Comparison of ENCODE assay signal across 8 mouse cellular contexts in genomic region chr9:72133089-72133771, GRCm38 (mm10). TPM values are rescaled to one million over a fixed set of nuclear protein-coding genes. Genes with fewer than 3 reads are reported as not detected.
DNase-seq lines count a peak whose midpoint lies in the region; ATAC-seq and TF ChIP-seq lines count a peak whose summit lies in the region.

No protein-coding gene starts in this region.

- H3K27me3 ChIP-seq in MEL (ENCODE audit: control insufficient read depth in 1 of 2, insufficient read depth in 2 of 2, low read length in 2 of 2): no peaks in the 10 kb centered on the region
- H3K27me3 ChIP-seq in forebrain, postnatal 0 days (ENCODE audit: insufficient read depth, low read length): no peaks in the 10 kb centered on the region; the same call in 1 of the 2 replicates
- no peaks in the 10 kb centered on the region for H3K27me3 ChIP-seq in lung, postnatal 0 days (replicated peaks; ENCODE audit: insufficient read depth, low read length)

- WGBS in forebrain, postnatal 0 days: 3% methylated on average over 55 of the region's 56 CpGs
- WGBS in lung, postnatal 0 days: under 1% methylated on average over 52 of the region's 56 CpGs

- no peak for TF ChIP-seq EP300 in MEL (IDR thresholded peaks at IDR 0.05; ENCODE audit: low read depth in 1 of 2, low read length in 2 of 2)
- peak; percentile 45 for TF ChIP-seq EP300 in lung, postnatal 0 days (IDR thresholded peaks at IDR 0.05)

- no peaks in the 10 kb centered on the region for H3K9me3 ChIP-seq in MEL (replicated peaks; ENCODE audit: insufficient read depth, low read length)
- no peaks in the 10 kb centered on the region for H3K9me3 ChIP-seq in forebrain, postnatal 0 days (ENCODE audit: low read length)
- no peaks in the 10 kb centered on the region for H3K9me3 ChIP-seq in lung, postnatal 0 days (ENCODE audit: low read length)

- peak overlapping the region; percentile 89 for H3K9ac ChIP-seq in MEL (ENCODE audit: control insufficient read depth, low read depth, low read length, poor library complexity, severe bottlenecking)
- peak overlapping the region; percentile 80 for H3K9ac ChIP-seq in forebrain, postnatal 0 days
- peak overlapping the region; percentile 78 for H3K9ac ChIP-seq in lung, postnatal 0 days (replicated peaks; ENCODE audit: low read depth)

- peaks cover 4 to 7% of the 10 kb centered on the region in 2 experiments; a peak in 3 of 4 replicates for H3K4me1 ChIP-seq in MEL (ENCODE audit: control insufficient read depth in 1 of 2, insufficient read depth in 2 of 2, low read length in 2 of 2)
- 0 out of 2 replicates have a peak, but pooled peaks cover 5% of the 10 kb centered on the region for H3K4me1 ChIP-seq in forebrain, postnatal 0 days (ENCODE audit: insufficient read depth)
- H3K4me1 ChIP-seq in lung, postnatal 0 days (ENCODE audit: insufficient read depth, low read depth, low read length): no peaks in the 10 kb centered on the region

- peak overlapping the region; percentile 94 for H3K4me2 ChIP-seq in forebrain, postnatal 0 days (ENCODE audit: low read depth)
- peak overlapping the region; percentile 62 for H3K4me2 ChIP-seq in lung, postnatal 0 days (replicated peaks; ENCODE audit: low read depth, low read length)

- TF ChIP-seq RAD21 in MEL (IDR thresholded peaks at IDR 0.05; ENCODE audit: low read depth, low read length): no peak

- H3K27ac ChIP-seq in MEL (ENCODE audit: control insufficient read depth, low read depth, low read length): peak overlapping the region; percentile 79
- H3K27ac ChIP-seq in forebrain, postnatal 0 days (ENCODE audit: low read depth, low read length): peak overlapping the region; percentile 83
- H3K27ac ChIP-seq in lung, postnatal 0 days (ENCODE audit: low read length): peak overlapping the region; percentile 95

- DNase-seq in MEL (ENCODE audit: low read depth, low spot score): peak; percentile 90
- DNase-seq in cerebellum, adult 18-20 months: peak; percentile 72 to 90
- DNase-seq in forebrain, postnatal 0 days: peak; percentile 89
- peak; percentile 93 for DNase-seq in heart, postnatal 4 days
- DNase-seq in layer of hippocampus, postnatal 10 days (ENCODE audit: low spot score in 2 of 2): peak; percentile 88 to 91
- peak; percentile 96 for DNase-seq in lung, postnatal 0 days (ENCODE audit: low spot score)
- peak; percentile 86 for DNase-seq in ovary, postnatal 10 days (ENCODE audit: low spot score)
- DNase-seq in thymus, postnatal 10 days (ENCODE audit: low spot score in 2 of 2): peak; percentile 74 to 82

- H3K36me3 ChIP-seq in MEL (ENCODE audit: control insufficient read depth in 1 of 2, insufficient read depth in 2 of 2, low read length in 2 of 2): peaks cover 0 to 9% of the 10 kb centered on the region in 2 experiments; a peak in 2 of 4 replicates
- H3K36me3 ChIP-seq in forebrain, postnatal 0 days (ENCODE audit: insufficient read depth): no peaks in the 10 kb centered on the region
- no peaks in the 10 kb centered on the region for H3K36me3 ChIP-seq in lung, postnatal 0 days (ENCODE audit: insufficient read depth, low read length)

- peaks cover 6% of the 10 kb centered on the region; the same call in 1 of the 2 replicates for H3K79me2 ChIP-seq in MEL (ENCODE audit: control insufficient read depth, insufficient read depth, low read length, poor library complexity)

- no peak for TF ChIP-seq CTCF in MEL (IDR thresholded peaks at IDR 0.05 in 2 of 3, conservative IDR thresholded peaks at IDR 0.05 in 1 of 3; ENCODE audit: control insufficient read depth in 1 of 3, insufficient read depth in 1 of 3, low read depth in 2 of 3, low read length in 3 of 3, poor library complexity in 1 of 3, severe bottlenecking in 1 of 3)
- TF ChIP-seq CTCF in forebrain, postnatal 0 days (IDR thresholded peaks at IDR 0.05; ENCODE audit: low read depth): no peak
- TF ChIP-seq CTCF in lung, postnatal 0 days (IDR thresholded peaks at IDR 0.05): no peak; the same call in 1 of the 2 replicates

- TF ChIP-seq POLR2A in MEL (IDR thresholded peaks at IDR 0.05; ENCODE audit: control insufficient read depth in 1 of 2, insufficient read depth in 1 of 2, low read depth in 1 of 2, low read length in 2 of 2, poor library complexity in 1 of 2): peak; percentile 64 to 88; a peak in 3 of 4 replicates

- peak; percentile 96 for ATAC-seq in forebrain, postnatal 0 days
- peak; percentile 99 for ATAC-seq in lung, postnatal 0 days

- peak overlapping the region; percentile 83 to 87 for H3K4me3 ChIP-seq in MEL (ENCODE audit: control insufficient read depth in 1 of 2, insufficient read depth in 1 of 2, low read depth in 2 of 2, low read length in 2 of 2)
- H3K4me3 ChIP-seq in forebrain, postnatal 0 days (ENCODE audit: low read depth, low read length): peak overlapping the region; percentile 74
- peak overlapping the region; percentile 64 for H3K4me3 ChIP-seq in lung, postnatal 0 days (ENCODE audit: low read depth, low read length)

TF ChIP-seq in MEL, 35 proteins besides CTCF, POLR2A, EP300 and RAD21:
- peak; percentile 59; the same call in 1 of the 2 replicates for TF ChIP-seq TBP (IDR thresholded peaks at IDR 0.05; ENCODE audit: low read depth, low read length)
- no peak for TF ChIP-seq RCOR1 (IDR thresholded peaks at IDR 0.05; ENCODE audit: low read depth, low read length)
- TF ChIP-seq TCF12 (IDR thresholded peaks at IDR 0.05; ENCODE audit: low read depth, low read length): 0 out of 2 replicates have a peak, but pooled peaks have one; percentile 44
- TF ChIP-seq CHD1 (IDR thresholded peaks at IDR 0.05; ENCODE audit: low read depth, low read length): no peak
- peak; percentile 95; the same call in 1 of the 2 replicates for TF ChIP-seq UBTF (IDR thresholded peaks at IDR 0.05; ENCODE audit: borderline replicate concordance, insufficient read depth, low read depth, low read length)
- TF ChIP-seq NRF1 (IDR thresholded peaks at IDR 0.05; ENCODE audit: insufficient read depth, low read depth, low read length, poor library complexity, severe bottlenecking): peak; percentile 73
- no peak for TF ChIP-seq JUND (IDR thresholded peaks at IDR 0.05; ENCODE audit: low read depth, low read length)
- TF ChIP-seq ZKSCAN1 (IDR thresholded peaks at IDR 0.05; ENCODE audit: low read depth, low read length): no peak
- TF ChIP-seq POLR2AphosphoS2 (IDR thresholded peaks at IDR 0.05; ENCODE audit: low read length): peak; percentile 72; the same call in 1 of the 2 replicates
- TF ChIP-seq ZC3H11A (IDR thresholded peaks at IDR 0.05; ENCODE audit: low read depth, low read length): no peak
- TF ChIP-seq POLR2AphosphoS5 (IDR thresholded peaks at IDR 0.05; ENCODE audit: borderline replicate concordance, low read depth, low read length): no peak
- TF ChIP-seq HCFC1 (IDR thresholded peaks at IDR 0.05; ENCODE audit: low read depth, low read length): peak; percentile 71
- no peak for TF ChIP-seq MYB (IDR thresholded peaks at IDR 0.05; ENCODE audit: low read depth, low read length)
- no peak for TF ChIP-seq MEF2A (IDR thresholded peaks at IDR 0.05; ENCODE audit: extremely low read depth, insufficient replicate concordance, low read depth, low read length, poor library complexity, severe bottlenecking)
- peak; percentile 71 for TF ChIP-seq KAT2A (conservative IDR thresholded peaks at IDR 0.05; ENCODE audit: low read depth, low read length)
- peak; percentile 89 for TF ChIP-seq MAX (IDR thresholded peaks at IDR 0.05; ENCODE audit: low read length)
- no peak; the same call in 1 of the 2 replicates for TF ChIP-seq MAZ (IDR thresholded peaks at IDR 0.05; ENCODE audit: low read depth, low read length)
- TF ChIP-seq NELFE (IDR thresholded peaks at IDR 0.05; ENCODE audit: low read depth, low read length): peak; percentile 76
- TF ChIP-seq ELF1 (IDR thresholded peaks at IDR 0.05; ENCODE audit: low read depth, low read length): peak; percentile 10
- TF ChIP-seq E2F4 (IDR thresholded peaks at IDR 0.05; ENCODE audit: borderline replicate concordance, low read depth, low read length): no peak
- TF ChIP-seq MAFK (IDR thresholded peaks at IDR 0.05; ENCODE audit: borderline replicate concordance, low read depth, low read length): no peak
- peak; percentile 45; the same call in 1 of the 2 replicates for TF ChIP-seq BHLHE40 (IDR thresholded peaks at IDR 0.05; ENCODE audit: borderline replicate concordance, low read depth, low read length)
- no peak for TF ChIP-seq SMC3 (IDR thresholded peaks at IDR 0.05; ENCODE audit: low read depth, low read length)
- no peak for TF ChIP-seq CHD2 (IDR thresholded peaks at IDR 0.05; ENCODE audit: low read length)
- TF ChIP-seq ZNF384 (IDR thresholded peaks at IDR 0.05; ENCODE audit: low read depth, low read length): peak; percentile 17; the same call in 1 of the 2 replicates
- TF ChIP-seq ZMIZ1 (IDR thresholded peaks at IDR 0.05; ENCODE audit: low read depth, low read length): no peak; the same call in none of the 2 replicates
- TF ChIP-seq MXI1 (IDR thresholded peaks at IDR 0.05; ENCODE audit: low read depth, low read length): peak; percentile 57
- peak; percentile 94 for TF ChIP-seq MYC (IDR thresholded peaks at IDR 0.05; ENCODE audit: low read depth, low read length)
- no peak for TF ChIP-seq USF2 (IDR thresholded peaks at IDR 0.05; ENCODE audit: borderline replicate concordance in 1 of 2, insufficient read depth in 1 of 2, low read depth in 1 of 2, low read length in 2 of 2)
- TF ChIP-seq GATA1 (IDR thresholded peaks at IDR 0.05; ENCODE audit: low read depth, low read length): no peak
- TF ChIP-seq GABPA (IDR thresholded peaks at IDR 0.05; ENCODE audit: low read depth, low read length): no peak
- TF ChIP-seq USF1 (IDR thresholded peaks at IDR 0.05; ENCODE audit: low read depth, low read length): no peak
- TF ChIP-seq SIN3A (IDR thresholded peaks at IDR 0.05; ENCODE audit: low read length): peak; percentile 39
- TF ChIP-seq TAL1 (IDR thresholded peaks at IDR 0.05; ENCODE audit: low read length): no peak
- peak; percentile 38 for TF ChIP-seq ETS1 (IDR thresholded peaks at IDR 0.05; ENCODE audit: low read depth, low read length)

RNA-seq across cellular contexts. Expression of gene Tcf12, which starts 21.6 kb away (rescaled TPM):
- 28.7 and 29.3 TPM in 2 replicates for total RNA-seq in MEL (2012; rRNA removed)
- polyA plus RNA-seq in MEL (2012; ENCODE audit: insufficient read depth in 1 of 2, insufficient read length in 2 of 2, low read depth in 1 of 2, low replicate concordance in 2 of 2, missing spikeins in 1 of 2): 10 to 100 TPM; 39.6 to 70.5 TPM
- 58.8 and 71.5 TPM in 2 replicates for total RNA-seq in forebrain, postnatal 0 days (2014; rRNA removed)
- 23.6 and 32.4 TPM in 2 replicates for polyA plus RNA-seq in forebrain, postnatal 0 days (2015; fragmentation: Nextera tagmentation; extraction: Ambion mirVana)
- 10 to 100 TPM; 77.3 to 81.9 TPM for total RNA-seq in heart, postnatal 4 days (2021)
- total RNA-seq in layer of hippocampus, postnatal 10 days (2021): 10 to 100 TPM; 57.4 to 64.2 TPM
- 32.1 and 34.1 TPM in 2 replicates for polyA plus RNA-seq in lung, postnatal 0 days (2015; fragmentation: Nextera tagmentation; extraction: Ambion mirVana)

Comparison
In these comparisons a context has a peak if more than half of its experiments do, and no peak if none do; other contexts are left out.
1. Peak in every context shown above with its lines: DNase-seq, ATAC-seq, H3K4me3 ChIP-seq and H3K27ac ChIP-seq.